Mouse (Mus musculus) kidney, adult 2 months (tissue): ENCODE measurements at regions not wholly inside any gene's neighbourhood (a gene's known extent, or its start where the extent isn't known, plus 50 kb on each side); places are given as distances from the start of the nearest gene placed in this dataset.

Source experiments
- CTCF ChIP-seq: fragments of 200-500 bp; conservative IDR thresholded peaks from 2 replicates; pipeline ENCODE4 v1.5.1; 2011; ENCODE audit warnings: low read depth, mild to moderate bottlenecking, control low read depth, low read length, moderate library complexity, mixed read lengths; ENCODE audit not compliant: insufficient read depth, insufficient read length
- POLR2A ChIP-seq: fragments of 200-500 bp; IDR thresholded peaks from one replicate; pipeline ENCODE4 v1.6.1; 2011; ENCODE audit warnings: low read depth, low read length, control low read depth

DNA sequence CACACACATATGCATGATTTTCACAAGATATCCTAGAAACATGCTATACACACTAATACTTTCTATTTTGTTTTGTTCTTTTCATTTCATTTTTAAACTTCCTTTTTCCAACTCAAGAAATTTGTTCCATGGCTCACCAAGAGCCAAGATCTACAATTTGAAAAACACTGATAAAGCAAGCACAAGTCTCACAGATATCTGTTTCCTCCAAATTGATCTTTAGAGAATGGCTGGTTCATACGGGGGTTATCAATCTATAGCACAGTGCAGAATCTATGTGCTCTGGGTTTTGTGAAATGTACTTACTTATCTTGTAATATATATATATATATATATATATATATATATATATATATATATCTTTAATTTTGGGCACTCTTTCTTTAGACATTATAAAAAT, 251.6 kb downstream of the Qdpr start:
- TF ChIP-seq CTCF (no peak), POLR2A (no peak)
